Mouse (Mus musculus): ENCODE results near the gene Msx2.

GRCm38 (mm10) chr13:53463037-53463436 is 9.8 kb downstream of the Msx2 start:
- TF ChIP-seq TAL1 (IDR thresholded peaks at IDR 0.05; ENCODE audit: low read length) (no peak), GATA1 (IDR thresholded peaks at IDR 0.05; ENCODE audit: low read length) (no peak)
